In genomic region chr4:41460690-41461089, GRCm38 (mm10) we compare ENCODE assay signal across 32 mouse cellular contexts. TPM values are rescaled to one million over a fixed set of nuclear protein-coding genes. Genes with fewer than 3 reads are reported as not detected.
"Had no signal": no experiment of that assay in that cellular context is flagged by ENCODE, and none has a peak within 500 bp of the region (broad histone marks: within the 10 kb centered on the region; RNA-seq: fewer than 3 reads in every experiment).

No protein-coding gene starts in this region.

- H3K36me3 ChIP-seq: limb, embryonic 12.5 days; limb, embryonic 13.5 days; lung, embryonic 15.5 days; midbrain, embryonic 13.5 days; midbrain, embryonic 15.5 days had no signal

- H3K4me3 ChIP-seq: limb, embryonic 10.5 days; limb, embryonic 12.5 days; limb, embryonic 13.5 days; limb, embryonic 15.5 days; liver, embryonic 12.5 days; liver, embryonic 13.5 days; liver, embryonic 15.5 days; lung, embryonic 15.5 days; megakaryocyte, embryonic 14.5 days; midbrain, embryonic 10.5 days; midbrain, embryonic 12.5 days; midbrain, embryonic 13.5 days; midbrain, embryonic 15.5 days had no signal

- ATAC-seq: liver, embryonic 12.5 days; liver, postnatal 0 days; lung, postnatal 0 days; midbrain, embryonic 13.5 days; midbrain, embryonic 15.5 days; midbrain, embryonic 16.5 days had no signal

- H3K9ac ChIP-seq: limb, embryonic 12.5 days; limb, embryonic 13.5 days; limb, embryonic 15.5 days; liver, embryonic 12.5 days; liver, embryonic 13.5 days; liver, embryonic 14.5 days; liver, embryonic 15.5 days; liver, postnatal 0 days; lung, embryonic 14.5 days; lung, embryonic 15.5 days; midbrain, embryonic 12.5 days; midbrain, embryonic 13.5 days; midbrain, embryonic 15.5 days had no signal

- H3K27me3 ChIP-seq: limb, embryonic 12.5 days; limb, embryonic 13.5 days; limb, embryonic 15.5 days; liver, embryonic 12.5 days; liver, embryonic 13.5 days; liver, embryonic 15.5 days; lung, embryonic 15.5 days; megakaryocyte, embryonic 14.5 days; midbrain, embryonic 12.5 days; midbrain, embryonic 13.5 days; midbrain, embryonic 15.5 days had no signal

- H3K9me3 ChIP-seq: limb, embryonic 10.5 days; limb, embryonic 12.5 days; limb, embryonic 13.5 days; limb, embryonic 15.5 days; liver, embryonic 12.5 days; liver, embryonic 13.5 days; liver, embryonic 15.5 days; lung, embryonic 15.5 days; megakaryocyte, embryonic 14.5 days; midbrain, embryonic 12.5 days; midbrain, embryonic 13.5 days; midbrain, embryonic 15.5 days had no signal

- DNase-seq: left cerebral cortex, postnatal 4 days; liver; liver, embryonic 13.5 days; liver, postnatal 0 days; lung, adult 18-20 months; lung, adult 2 months; lung, embryonic 14.5 days; lung, postnatal 10 days; lung, postnatal 14 days; lung, postnatal 36 days; lung, postnatal 4 days; midbrain, embryonic 14.5 days had no signal

- H3K27ac ChIP-seq: limb, embryonic 10.5 days; limb, embryonic 12.5 days; limb, embryonic 13.5 days; limb, embryonic 15.5 days; liver, embryonic 12.5 days; liver, embryonic 13.5 days; liver, embryonic 14.5 days; liver, embryonic 15.5 days; lung, embryonic 15.5 days; macrophage; midbrain, embryonic 10.5 days; midbrain, embryonic 12.5 days; midbrain, embryonic 13.5 days; midbrain, embryonic 15.5 days had no signal

- H3K4me2 ChIP-seq: limb, embryonic 12.5 days; limb, embryonic 13.5 days; limb, embryonic 15.5 days; liver, embryonic 11.5 days; liver, embryonic 12.5 days; liver, embryonic 13.5 days; liver, embryonic 15.5 days; lung, embryonic 14.5 days; lung, embryonic 15.5 days; midbrain, embryonic 11.5 days; midbrain, embryonic 12.5 days; midbrain, embryonic 13.5 days; midbrain, embryonic 15.5 days had no signal

RNA-seq across cellular contexts. Expression of gene 1110017D15Rik, which starts 56.4 kb away (rescaled TPM):
- polyA plus RNA-seq: liver, adult 2 months; liver, embryonic 12.5 days; liver, embryonic 13.5 days; liver, embryonic 14.5 days; liver, embryonic 15.5 days; liver, embryonic 16.5 days; liver, postnatal 0 days had no signal
